Mouse (Mus musculus) intestine, embryonic 14.5 days (tissue): ENCODE data around the gene Clasp1. TPM values are rescaled to one million over a fixed set of nuclear protein-coding genes. Genes with fewer than 3 reads are reported as not detected.
A peak's percentile ranks its signal among the peaks of the same experiment; 100 is the strongest.

Experiments
- ATAC-seq: fragments of 200-750 bp; cut with Nextera tagmentation; replicated peaks from 2 replicates; pipeline ENCODE4 v1.8.0; 2017; ENCODE audit warnings: low read depth, moderate number of reproducible peaks, moderate TSS enrichment, moderate library complexity; ENCODE audit not compliant: low FRiP score, low TSS enrichment
- DNase-seq: peaks from one replicate; pipeline ENCODE4 v3.0.0-alpha.2; 2018; ENCODE audit warnings: low spot score
- H3K27ac ChIP-seq: fragments of 300-500 bp; sonication (generic); 2 replicates; pipeline ENCODE4 v1.5.1; 2014; ENCODE audit warnings: low read depth, mild to moderate bottlenecking, control low read depth
- H3K27me3 ChIP-seq: fragments of 300-500 bp; sonication (generic); replicated peaks from 2 replicates; pipeline ENCODE4 v1.6.1; 2014; ENCODE audit warnings: low read length, control low read depth; ENCODE audit not compliant: control insufficient read depth, insufficient read depth
- H3K36me3 ChIP-seq: fragments of 300-500 bp; sonication (generic); 2 replicates; pipeline ENCODE4 v1.6.1; 2014; ENCODE audit warnings: low read length, control low read depth; ENCODE audit not compliant: control insufficient read depth, insufficient read depth
- H3K4me1 ChIP-seq: fragments of 300-500 bp; sonication (generic); replicated peaks from 2 replicates; pipeline ENCODE4 v1.6.1; 2014; ENCODE audit warnings: low read length, control low read depth, mixed read lengths; ENCODE audit not compliant: control insufficient read depth, insufficient read depth
- H3K4me2 ChIP-seq: fragments of 300-500 bp; sonication (generic); 2 replicates; pipeline ENCODE4 v1.6.1; 2014; ENCODE audit warnings: low read length
- H3K4me3 ChIP-seq: fragments of 300-500 bp; sonication (generic); 2 replicates; pipeline ENCODE4 v1.5.1; 2014; ENCODE audit warnings: low read depth, low read length, control low read depth, mixed read lengths
- H3K9ac ChIP-seq: fragments of 300-500 bp; sonication (generic); 2 replicates; pipeline ENCODE4 v1.6.1; 2014; ENCODE audit warnings: mild to moderate bottlenecking, low read length
- H3K9me3 ChIP-seq: fragments of 300-500 bp; sonication (generic); 2 replicates; pipeline ENCODE4 v1.6.1; 2016; ENCODE audit warnings: low read length, control low read depth; ENCODE audit not compliant: control insufficient read depth
- WGBS: fragments of 180-500 bp; shearing (Covaris S2); extraction: QIAGEN DNeasy Blood & Tissue Kit; methylation state at CpG from one replicate; pipeline ENCODE4 v1.1.7; 2014; 5-methylcytosine and 5-hydroxymethylcytosine counted together
- polyA plus RNA-seq: library from polyadenylated mRNA; unstranded; fragments of >200 nt; fragmentation: Nextera tagmentation; extraction: Ambion mirVana; gene quantifications from 2 replicates; pipeline ENCODE4 v1.2.1, GENCODE M21; 2014

Gene Clasp1
- polyA plus RNA-seq, 1 experiment from 2014 or later: 51.6 TPM

DNA sequence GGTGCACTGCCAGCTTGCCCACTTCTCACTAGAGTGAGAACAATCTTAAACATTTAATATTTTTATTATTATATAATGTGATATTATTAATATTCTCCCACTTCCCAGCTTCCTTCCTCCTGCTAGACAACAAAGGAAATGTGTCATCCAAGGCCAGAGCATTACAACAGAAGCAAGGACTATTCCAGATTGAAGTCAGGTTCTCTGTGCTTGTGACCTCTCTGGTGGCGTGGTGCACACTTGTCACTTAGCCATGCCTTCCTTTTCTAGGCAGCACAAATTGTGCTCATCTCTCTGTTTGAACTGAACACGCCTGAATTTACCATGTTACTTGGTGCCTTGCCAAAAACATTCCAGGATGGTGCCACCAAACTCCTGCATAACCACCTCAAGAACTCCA is 170.9 kb downstream of the Clasp1 start:
- ATAC-seq (no peak), DNase-seq (no peak)
- peaks cover 82% of the 10 kb centered on the region for H3K36me3 ChIP-seq
- H3K4me1 ChIP-seq: no peaks in the 10 kb centered on the region
- 86% methylated on average over 2 of the region's 2 CpGs for whole genome bisulfite sequencing
- no peak overlapping the region for H3K9ac ChIP-seq
- H3K27ac ChIP-seq: no peak overlapping the region
- no peak overlapping the region for H3K4me3 ChIP-seq
- H3K27me3 ChIP-seq: no peaks in the 10 kb centered on the region
- no peak overlapping the region for H3K4me2 ChIP-seq
- H3K9me3 ChIP-seq: no peaks in the 10 kb centered on the region

DNA sequence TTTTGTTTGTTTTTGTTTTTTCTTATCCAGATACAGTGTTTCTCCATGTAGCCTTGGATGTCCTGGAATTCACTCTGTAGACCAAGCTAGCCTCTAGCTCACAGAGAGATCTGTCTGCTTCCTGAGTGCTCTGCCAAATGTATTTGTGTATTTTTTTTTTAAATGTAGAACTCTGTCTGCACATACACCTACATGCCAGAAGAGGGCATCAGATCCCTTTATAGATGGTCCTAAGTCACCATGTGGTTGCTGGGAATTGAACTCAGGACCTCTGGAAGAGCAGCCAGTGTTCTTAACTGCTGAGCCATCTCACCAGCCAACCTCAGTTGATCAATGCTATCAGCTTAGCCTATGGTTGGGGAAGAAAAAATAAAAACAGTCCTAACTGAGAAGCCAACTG is 175.7 kb downstream of the Clasp1 start:
- no peaks in the 10 kb centered on the region for H3K9me3 ChIP-seq
- DNase-seq: no peak
- H3K4me1 ChIP-seq: no peaks in the 10 kb centered on the region
- peaks cover 94% of the 10 kb centered on the region for H3K36me3 ChIP-seq
- no peak overlapping the region for H3K4me3 ChIP-seq
- no peak overlapping the region for H3K27ac ChIP-seq
- no peaks in the 10 kb centered on the region for H3K27me3 ChIP-seq
- H3K9ac ChIP-seq: no peak overlapping the region
- no peak overlapping the region for H3K4me2 ChIP-seq
- ATAC-seq: no peak

DNA sequence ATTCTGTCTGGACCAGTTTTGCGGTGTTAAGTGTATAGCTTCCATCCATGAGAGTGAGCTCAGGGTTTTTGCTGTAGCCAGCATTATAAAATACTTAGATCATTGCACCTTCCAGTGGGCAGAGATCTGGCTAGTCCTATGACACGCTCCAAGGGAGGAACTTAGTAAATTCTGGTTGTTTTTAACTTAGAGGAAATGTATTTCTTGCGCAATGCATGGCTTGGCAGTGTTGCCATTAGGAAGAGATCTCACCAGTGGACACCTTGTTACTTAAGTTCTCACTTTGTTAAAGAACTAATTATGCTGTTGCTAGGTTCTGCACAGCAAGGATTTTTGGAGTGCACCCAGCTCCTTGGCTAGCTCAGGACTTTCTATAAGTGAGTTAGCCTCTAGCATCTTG is 178.8 kb downstream of the Clasp1 start:
- DNase-seq: no peak
- Histone ChIP-seq H3K4me2 (no peak overlapping the region), H3K9me3 (no peaks in the 10 kb centered on the region), H3K4me1 (no peaks in the 10 kb centered on the region), H3K9ac (no peak overlapping the region), H3K27me3 (no peaks in the 10 kb centered on the region), H3K4me3 (no peak overlapping the region), H3K27ac (no peak overlapping the region), H3K36me3 (peaks cover 94% of the 10 kb centered on the region)
- no peak for ATAC-seq
- 92% methylated on average over 3 of the region's 3 CpGs for WGBS

DNA sequence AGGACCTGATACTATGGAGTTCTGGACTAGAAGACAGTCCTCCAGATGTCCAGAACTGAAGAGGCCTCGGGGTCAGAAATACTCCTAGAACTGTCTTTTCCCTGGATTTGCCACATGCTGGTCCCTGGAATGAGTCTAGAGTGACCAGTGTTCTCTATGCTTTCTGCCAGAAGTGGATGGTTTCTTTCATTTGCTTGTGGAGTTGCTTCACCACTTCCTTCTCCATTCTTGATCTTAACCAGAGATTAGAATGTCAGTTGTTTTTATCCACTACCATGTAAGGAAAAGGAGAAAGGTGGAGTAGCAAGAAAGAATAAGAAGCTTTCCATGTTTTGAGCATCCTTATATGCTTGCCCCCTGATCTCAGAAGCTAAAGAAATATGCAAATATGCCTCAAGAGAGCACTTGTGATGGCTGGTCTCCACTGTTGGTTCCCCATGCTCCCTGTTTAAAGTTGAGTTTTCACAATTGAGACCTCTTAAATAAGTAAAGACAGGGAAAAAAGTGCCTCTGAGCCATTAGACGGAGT is 191.4 kb downstream of the Clasp1 start:
- Histone ChIP-seq H3K27ac (no peak overlapping the region), H3K36me3 (peaks cover 42% of the 10 kb centered on the region), H3K4me3 (no peak overlapping the region), H3K27me3 (no peaks in the 10 kb centered on the region), H3K9ac (no peak overlapping the region), H3K9me3 (no peaks in the 10 kb centered on the region), H3K4me1 (no peaks in the 10 kb centered on the region), H3K4me2 (no peak overlapping the region)
- WGBS: 94% methylated on average over 2 of the region's 2 CpGs
- no peak for DNase-seq
- no peak for ATAC-seq

DNA sequence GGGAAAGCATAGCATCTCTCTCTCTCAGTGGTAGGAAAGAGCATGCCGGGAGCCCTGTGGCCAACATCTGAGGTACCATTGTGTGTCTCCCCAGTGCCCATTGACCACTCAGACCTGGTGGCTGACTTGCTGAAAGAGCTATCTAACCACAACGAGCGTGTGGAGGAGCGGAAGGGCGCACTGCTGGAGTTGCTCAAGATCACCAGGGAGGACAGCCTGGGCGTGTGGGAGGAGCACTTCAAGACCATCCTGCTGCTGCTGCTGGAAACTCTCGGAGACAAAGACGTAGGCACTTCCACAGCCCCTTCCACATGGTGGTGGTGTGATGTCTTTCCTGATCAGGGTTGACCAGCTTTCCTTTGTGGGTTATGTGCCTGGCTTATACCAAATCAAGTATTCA is 192.3 kb downstream of the Clasp1 start:
- Histone ChIP-seq H3K4me1 (no peaks in the 10 kb centered on the region), H3K27ac (no peak overlapping the region), H3K4me3 (no peak overlapping the region), H3K9me3 (no peaks in the 10 kb centered on the region), H3K27me3 (no peaks in the 10 kb centered on the region), H3K9ac (no peak overlapping the region), H3K36me3 (peaks cover 35% of the 10 kb centered on the region), H3K4me2 (no peak overlapping the region)
- WGBS: 97% methylated on average over 8 of the region's 8 CpGs
- no peak for ATAC-seq
- DNase-seq: no peak

DNA sequence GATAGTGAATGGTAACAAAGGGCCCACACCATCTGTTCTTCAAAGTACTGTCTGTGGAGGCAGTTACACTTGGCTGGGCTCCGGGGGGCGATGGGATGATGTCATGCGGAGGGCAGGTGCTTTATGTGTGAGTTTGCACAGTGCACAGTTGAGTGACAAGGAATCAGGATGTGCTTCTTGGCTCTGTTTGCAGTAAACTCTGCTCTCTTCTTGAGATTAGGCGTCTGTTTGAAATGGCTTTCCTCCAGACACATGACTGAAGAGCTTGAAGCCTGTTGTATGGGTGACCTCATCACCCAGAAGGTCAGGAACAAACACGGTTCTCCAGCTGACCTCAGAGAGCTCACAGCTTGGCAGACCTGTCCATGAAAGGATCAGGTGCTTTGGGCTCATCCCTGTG is 200.9 kb downstream of the Clasp1 start:
- no peak for ATAC-seq
- WGBS: 71% methylated on average over 5 of the region's 5 CpGs

DNA sequence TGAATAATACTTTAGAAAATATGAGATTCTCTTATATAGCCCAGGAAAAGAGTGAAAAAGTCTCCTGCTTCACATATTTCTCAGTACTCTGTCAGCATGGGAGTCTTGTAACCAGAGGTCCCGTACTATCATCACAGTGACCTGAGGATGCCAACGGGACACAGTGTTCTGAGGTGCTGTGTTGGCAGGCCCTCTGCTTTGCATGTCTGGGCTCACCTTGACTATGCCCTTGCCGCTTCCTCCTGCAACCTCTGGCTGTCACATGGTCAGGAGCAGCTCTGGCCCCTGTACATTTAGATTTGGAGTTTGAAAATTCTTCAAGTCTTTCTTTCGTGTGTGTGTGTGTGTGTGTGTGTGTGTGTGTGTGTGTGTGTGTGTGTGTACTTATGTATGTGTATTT is 204.1 kb downstream of the Clasp1 start:
- WGBS: 95% methylated on average over 4 of the region's 4 CpGs
- H3K4me3 ChIP-seq: no peak overlapping the region
- no peaks in the 10 kb centered on the region for H3K4me1 ChIP-seq
- ATAC-seq: no peak
- no peaks in the 10 kb centered on the region for H3K9me3 ChIP-seq
- H3K4me2 ChIP-seq: no peak overlapping the region
- no peak for DNase-seq
- peaks cover 73% of the 10 kb centered on the region for H3K36me3 ChIP-seq
- no peaks in the 10 kb centered on the region for H3K27me3 ChIP-seq
- no peak overlapping the region for H3K27ac ChIP-seq
- no peak overlapping the region for H3K9ac ChIP-seq

More for the DNA sequence above, 200.9 kb downstream of the Clasp1 start:
- Histone ChIP-seq H3K27ac (no peak overlapping the region), H3K36me3 (peaks cover 51% of the 10 kb centered on the region), H3K9me3 (no peaks in the 10 kb centered on the region), H3K9ac (no peak overlapping the region), H3K4me1 (no peaks in the 10 kb centered on the region), H3K27me3 (no peaks in the 10 kb centered on the region), H3K4me2 (no peak overlapping the region), H3K4me3 (no peak overlapping the region)
- no peak for DNase-seq

DNA sequence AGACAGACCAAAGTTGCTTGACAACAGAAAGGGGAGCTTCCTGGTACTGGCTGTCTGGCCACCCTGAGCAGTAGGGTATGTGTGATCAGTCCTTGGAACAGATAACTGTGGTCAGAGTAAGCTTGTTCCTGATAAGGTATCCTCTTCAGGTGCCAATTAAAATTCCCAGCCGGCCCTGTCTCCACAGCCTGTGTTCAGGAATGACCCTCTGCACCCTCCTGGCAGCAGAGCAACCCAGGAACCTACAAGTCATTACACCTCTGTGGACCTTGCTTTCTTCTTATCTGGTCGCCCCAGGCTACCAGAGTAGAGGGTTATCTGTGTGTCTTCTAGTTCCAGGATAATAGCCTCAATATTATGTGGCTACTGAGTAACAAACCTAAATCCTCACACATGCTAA is 206.5 kb downstream of the Clasp1 start:
- Histone ChIP-seq H3K9ac (no peak overlapping the region), H3K4me3 (no peak overlapping the region), H3K9me3 (no peaks in the 10 kb centered on the region), H3K36me3 (peaks cover 81% of the 10 kb centered on the region), H3K4me1 (no peaks in the 10 kb centered on the region), H3K27me3 (no peaks in the 10 kb centered on the region), H3K4me2 (no peak overlapping the region), H3K27ac (no peak overlapping the region)
- WGBS: 62% methylated on average over 2 of the region's 2 CpGs
- DNase-seq (no peak), ATAC-seq (peak; percentile 72)

DNA sequence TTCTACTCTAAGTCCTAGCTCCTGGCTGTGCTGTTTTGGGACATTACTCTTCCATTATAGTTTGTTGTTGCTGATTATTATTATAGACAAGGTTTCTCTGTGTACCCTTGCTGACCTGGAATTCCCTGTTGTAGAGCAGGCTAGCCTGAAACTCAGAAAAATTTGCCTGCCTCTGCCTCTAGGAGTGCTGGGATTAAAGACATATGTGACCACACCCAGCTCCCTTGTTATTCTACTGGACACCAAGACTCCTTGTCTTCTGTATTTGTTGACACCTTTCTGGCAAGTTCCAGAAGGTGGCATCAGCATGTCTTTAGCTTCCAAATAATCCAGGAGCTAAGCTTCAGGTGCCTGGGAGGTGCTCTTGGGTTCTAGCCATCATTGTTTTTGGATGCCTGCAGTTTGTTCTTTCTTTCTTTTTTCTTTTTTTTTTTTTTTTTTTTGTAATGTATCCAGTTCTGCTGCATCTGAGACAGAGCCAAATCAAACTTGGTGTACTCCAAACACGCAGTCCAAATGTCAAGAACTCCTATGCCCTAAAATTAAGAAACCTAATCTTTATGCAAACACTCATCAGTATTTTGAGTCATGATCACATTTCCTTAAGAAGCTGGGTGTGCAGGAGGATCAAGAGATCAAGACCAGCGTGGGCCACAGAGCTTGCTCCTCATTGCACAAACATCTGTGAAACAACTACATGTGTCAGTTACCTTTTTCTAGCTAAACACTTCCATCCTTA is 208.8 kb downstream of the Clasp1 start:
- H3K36me3 ChIP-seq: peaks cover 89% of the 10 kb centered on the region
- no peak overlapping the region for H3K27ac ChIP-seq
- H3K9ac ChIP-seq: no peak overlapping the region
- no peaks in the 10 kb centered on the region for H3K9me3 ChIP-seq
- no peaks in the 10 kb centered on the region for H3K27me3 ChIP-seq
- H3K4me1 ChIP-seq: no peaks in the 10 kb centered on the region
- H3K4me3 ChIP-seq: no peak overlapping the region
- DNase-seq: no peak
- 70% methylated on average over 2 of the region's 2 CpGs for WGBS
- H3K4me2 ChIP-seq: no peak overlapping the region
- ATAC-seq: no peak
